Mouse (Mus musculus) testis, adult 2 months (tissue): Measurements from ENCODE around the gene Tmem54.

Experiments
- CTCF ChIP-seq: fragments of 200-500 bp; IDR thresholded peaks from 2 replicates; pipeline ENCODE4 v1.5.1; 2012; ENCODE audit warnings: low read depth, mild to moderate bottlenecking, inconsistent platforms, low read length, moderate library complexity; ENCODE audit not compliant: control insufficient read depth, insufficient read depth, insufficient replicate concordance
- POLR2A ChIP-seq: fragments of 200-500 bp; IDR thresholded peaks from 2 replicates; pipeline ENCODE4 v1.6.1; 2012; ENCODE audit warnings: low read depth, mild to moderate bottlenecking, inconsistent platforms, low read length, moderate library complexity; ENCODE audit not compliant: control insufficient read depth

DNA sequence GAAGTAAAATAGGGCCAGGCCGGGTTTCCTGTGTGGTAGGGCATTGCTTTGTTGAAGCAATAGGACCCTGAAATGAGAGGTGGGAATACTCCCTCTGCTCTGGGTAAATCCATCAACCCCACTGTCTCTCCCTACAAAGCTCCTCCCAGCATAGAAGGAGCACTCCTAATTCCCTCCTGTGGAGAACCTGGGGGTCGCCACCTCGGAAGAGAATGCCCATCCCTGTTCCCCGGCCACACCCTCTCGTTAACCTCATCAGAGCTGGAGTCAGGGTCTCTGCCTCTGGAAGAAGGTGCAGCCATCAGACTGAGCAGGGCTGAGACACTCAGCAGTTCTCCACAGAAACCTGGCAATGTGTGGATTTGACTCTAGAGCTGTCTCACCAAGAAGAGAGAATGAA is 17.5 kb upstream of the Tmem54 start:
- TF ChIP-seq CTCF (no peak), POLR2A (no peak)
